Mouse (Mus musculus) MN1 (cell line): ENCODE measurements around the gene Wdr43.
A peak's percentile ranks its signal among the peaks of the same experiment; 100 is the strongest.

ENCODE experiments used
- DNase-seq: peaks from one replicate; pipeline ENCODE4 v3.0.0-alpha.2; 2016; ENCODE audit warnings: low spot score

Wdr43 gene

GRCm38 (mm10) chr17:71663491-71663890, 47.8 kb downstream of the Wdr43 start:
- DNase-seq: no peak

GRCm38 (mm10) chr17:71664172-71664571, 48.5 kb downstream of the Wdr43 start:
- no peak for DNase-seq

GRCm38 (mm10) chr17:71665201-71665600, 49.5 kb downstream of the Wdr43 start:
- no peak for DNase-seq

DNA sequence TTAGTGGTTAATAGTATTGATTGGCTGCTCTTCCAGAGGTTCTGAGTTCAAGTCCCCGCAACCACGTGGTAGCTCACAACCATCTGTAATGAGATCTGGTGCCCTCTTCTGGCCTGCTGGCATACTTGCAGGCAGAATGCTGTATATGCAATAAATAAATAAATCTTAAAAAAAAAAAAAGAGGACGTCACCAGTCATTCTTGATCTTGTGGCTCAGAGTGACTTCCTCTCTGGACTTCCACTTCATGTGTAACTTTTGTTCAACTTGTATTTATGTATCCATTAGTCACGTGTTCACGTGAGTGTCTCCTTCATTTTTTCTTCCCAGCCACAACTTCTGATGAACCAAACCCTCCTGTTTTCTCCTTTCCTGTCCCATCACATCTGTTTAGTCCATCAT, 53.8 kb downstream of the Wdr43 start:
- no peak for DNase-seq

DNA sequence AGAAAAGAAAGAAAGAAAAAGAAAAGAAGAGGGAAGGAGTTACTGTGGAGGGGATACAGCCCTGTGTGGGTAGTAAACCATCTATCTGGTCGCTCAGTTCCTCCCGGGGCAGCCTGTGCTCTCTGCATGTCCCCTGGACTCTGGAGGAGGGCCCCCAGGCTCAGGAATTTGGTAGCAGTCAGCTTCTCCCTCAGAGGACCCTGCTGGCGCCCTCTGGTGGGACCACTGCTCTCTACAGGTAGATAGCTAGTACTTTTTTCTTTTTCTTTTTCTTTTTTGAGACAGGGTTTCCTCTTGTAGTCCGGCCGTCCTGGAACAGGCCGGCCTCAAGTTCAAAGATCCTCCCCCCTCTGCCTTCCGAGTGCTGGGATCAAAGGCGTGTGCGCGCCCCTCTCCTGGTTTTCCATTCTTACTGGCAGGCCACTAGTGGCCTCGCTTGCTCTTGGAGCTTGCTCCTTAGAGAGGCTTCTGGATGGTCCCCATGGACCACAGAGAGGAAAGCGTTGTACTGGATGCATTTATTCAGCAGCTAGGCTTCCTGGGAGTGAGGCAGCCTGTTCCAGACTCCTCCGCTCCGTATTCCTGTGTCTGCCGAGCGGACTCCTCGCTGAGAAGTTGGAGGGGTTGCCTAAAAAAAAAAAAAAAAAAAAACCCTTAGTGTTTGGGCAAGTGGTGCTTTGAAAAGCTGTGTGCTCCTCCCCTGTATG, 56.3 kb downstream of the Wdr43 start:
- no peak for DNase-seq

DNA sequence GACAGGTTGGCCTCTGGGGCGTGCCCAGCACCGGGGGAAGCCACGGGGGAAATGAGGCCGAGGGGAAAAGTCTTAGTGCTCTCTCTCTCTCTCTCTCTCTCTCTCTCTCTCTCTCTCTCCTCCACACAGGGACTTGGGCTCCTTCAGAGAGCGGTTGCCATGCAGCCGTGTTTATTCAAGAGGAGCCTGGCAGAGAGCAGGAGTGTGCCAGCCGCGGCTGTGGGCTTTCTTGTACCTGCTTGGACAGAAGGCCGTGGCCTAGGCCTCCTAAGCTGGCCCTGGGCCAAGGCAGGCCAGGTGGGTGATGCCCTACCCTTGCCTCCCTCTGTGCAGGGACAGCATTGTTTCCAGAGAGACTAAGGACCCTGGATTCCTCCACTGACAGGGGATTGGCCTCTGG, 57.4 kb downstream of the Wdr43 start, which contains the start of gene Togaram2:
Gene Togaram2 (plus strand): TSS at position 170 of the 400 bp plus-strand sequence.
- no peak for DNase-seq

DNA sequence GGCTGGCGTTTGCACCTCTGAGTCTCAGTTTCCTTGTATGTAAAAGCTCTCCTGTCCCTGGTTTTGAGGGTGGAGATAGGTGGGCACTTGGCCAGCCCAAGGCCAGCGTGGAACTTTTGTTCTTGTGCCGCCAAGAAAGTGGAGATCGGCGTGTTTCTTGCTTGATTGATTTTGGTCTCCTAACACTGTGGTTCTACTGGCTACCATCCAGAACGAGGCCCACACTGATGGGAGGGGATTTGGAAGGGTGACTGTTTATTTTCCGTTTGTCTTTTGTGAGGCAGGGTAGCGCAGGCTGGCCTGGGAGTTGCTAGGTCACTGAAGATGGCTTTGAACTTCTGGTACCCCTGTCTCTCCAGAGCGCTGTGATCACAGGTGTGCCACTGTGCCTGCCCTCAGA, 58.2 kb downstream of the Wdr43 start:
- no peak for DNase-seq

DNA sequence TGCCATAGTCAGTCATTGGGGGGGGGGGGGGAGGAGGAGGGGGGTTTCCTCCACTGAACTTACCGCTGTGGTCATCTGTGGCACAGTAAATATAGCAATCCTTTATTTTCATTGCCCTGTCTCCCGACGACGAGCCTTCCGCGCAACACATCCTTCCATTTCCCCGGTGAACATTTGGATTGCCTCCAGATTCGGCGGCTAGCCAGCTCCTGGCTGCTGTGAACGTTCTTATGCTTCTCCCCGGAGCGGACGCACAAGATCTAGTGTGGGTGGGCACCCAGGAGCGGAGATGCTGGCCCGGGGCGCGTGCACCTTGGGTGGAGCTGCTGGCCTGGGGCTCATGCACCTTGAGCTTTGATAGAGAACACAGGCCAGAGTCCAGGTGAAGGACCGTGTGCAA, 59.2 kb downstream of the Wdr43 start:
- DNase-seq: no peak

- no peak for DNase-seq
Observed at GRCm38 (mm10) chr17:71681666-71682065, 66.0 kb downstream of the Wdr43 start.

- DNase-seq: no peak
Observed at GRCm38 (mm10) chr17:71682379-71682778, 66.7 kb downstream of the Wdr43 start.

DNA sequence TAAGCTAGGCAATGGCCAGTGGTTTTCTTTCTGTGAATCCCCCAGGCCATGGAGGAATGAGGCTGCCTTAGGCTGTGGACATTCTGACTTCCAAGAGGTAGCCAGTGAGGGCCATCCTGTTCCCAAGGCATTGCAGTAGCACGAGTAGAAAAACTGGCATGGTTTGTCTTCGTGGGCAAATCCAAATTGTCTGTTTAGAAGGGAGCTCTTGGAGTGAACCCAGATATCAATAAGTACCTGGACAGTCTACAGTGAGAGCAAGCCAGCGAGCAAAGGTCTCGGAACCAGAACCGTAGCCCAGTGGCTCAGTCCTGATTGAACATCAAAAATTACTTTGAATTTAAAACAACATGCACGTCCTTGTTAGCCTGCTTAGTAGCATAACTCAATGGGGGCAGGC, 67.6 kb downstream of the Wdr43 start:
- DNase-seq: no peak

- peak; percentile 62 for DNase-seq
Observed at GRCm38 (mm10) chr17:71684103-71684608, 68.5 kb downstream of the Wdr43 start.

GRCm38 (mm10) chr17:71687436-71687835, 71.7 kb downstream of the Wdr43 start:
- DNase-seq: no peak

GRCm38 (mm10) chr17:71689903-71690302, 74.2 kb downstream of the Wdr43 start:
- DNase-seq: no peak

- peak; percentile 88 for DNase-seq
Observed at GRCm38 (mm10) chr17:71691361-71691875, 75.7 kb downstream of the Wdr43 start.

DNA sequence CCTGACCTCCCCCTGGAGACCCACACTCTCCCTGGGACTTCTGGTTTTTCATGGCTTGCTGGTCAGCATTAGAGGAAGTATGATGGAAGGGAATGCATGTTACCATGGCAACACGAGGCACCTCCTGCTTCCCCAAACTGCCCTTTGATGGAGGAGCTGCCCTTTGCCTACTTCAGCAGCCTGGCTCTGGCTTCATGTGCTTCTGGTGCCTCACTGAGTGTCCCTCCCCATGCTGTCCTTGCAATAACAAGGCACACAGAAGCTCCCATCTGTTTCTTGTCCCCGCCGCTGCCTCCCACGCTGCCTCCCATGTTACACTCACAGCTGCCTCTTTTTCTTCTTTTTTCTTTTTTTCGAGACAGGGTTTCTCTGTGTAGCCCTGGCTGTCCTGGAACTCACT, 77.6 kb downstream of the Wdr43 start:
- DNase-seq: no peak

DNA sequence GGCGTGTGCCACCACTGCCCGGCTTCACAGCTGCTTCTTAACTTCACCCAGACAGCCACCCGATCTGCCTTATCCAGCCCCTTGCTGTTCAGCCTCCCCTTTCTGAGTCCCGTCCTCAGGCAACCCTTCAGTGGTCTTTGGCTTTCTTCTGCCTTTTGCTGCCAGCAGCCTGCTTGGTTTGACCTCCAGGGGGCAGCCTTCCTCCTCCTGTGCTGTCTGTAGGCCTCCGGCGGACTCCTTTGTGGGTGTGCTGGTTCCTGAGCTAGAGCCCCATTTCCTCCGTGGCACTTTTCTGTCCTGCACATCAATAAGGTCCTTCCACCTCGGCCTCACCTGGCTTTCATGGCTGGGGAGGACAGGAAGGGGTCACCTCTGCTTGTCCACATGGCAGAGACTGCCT, 78.1 kb downstream of the Wdr43 start:
- DNase-seq: no peak

GRCm38 (mm10) chr17:71695151-71695550, 79.5 kb downstream of the Wdr43 start:
- no peak for DNase-seq

- DNase-seq: no peak
Observed at GRCm38 (mm10) chr17:71695716-71696315, 80.1 kb downstream of the Wdr43 start.

DNA sequence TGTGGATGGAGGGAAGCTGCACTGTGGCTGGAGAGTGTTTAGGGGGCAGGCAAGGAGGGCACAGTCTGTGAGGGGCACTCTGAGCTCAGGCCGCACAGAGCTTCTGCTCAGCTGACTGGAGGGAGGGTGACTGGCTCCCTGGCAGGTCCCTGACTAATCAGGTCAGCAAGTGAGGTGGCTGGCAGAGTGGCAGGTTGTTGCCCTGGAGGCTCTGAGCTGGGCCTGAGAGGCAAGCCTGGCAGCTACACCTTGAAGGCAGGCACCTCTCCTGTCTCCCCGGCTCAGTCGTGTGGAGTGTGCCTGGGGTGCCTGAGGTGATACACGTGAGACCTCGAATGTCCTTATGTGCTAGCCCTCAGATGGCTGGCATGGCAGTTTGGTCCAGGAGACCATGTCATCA, 80.7 kb downstream of the Wdr43 start:
- no peak for DNase-seq

- DNase-seq: no peak
Observed at GRCm38 (mm10) chr17:71697896-71698618, 82.4 kb downstream of the Wdr43 start.

DNA sequence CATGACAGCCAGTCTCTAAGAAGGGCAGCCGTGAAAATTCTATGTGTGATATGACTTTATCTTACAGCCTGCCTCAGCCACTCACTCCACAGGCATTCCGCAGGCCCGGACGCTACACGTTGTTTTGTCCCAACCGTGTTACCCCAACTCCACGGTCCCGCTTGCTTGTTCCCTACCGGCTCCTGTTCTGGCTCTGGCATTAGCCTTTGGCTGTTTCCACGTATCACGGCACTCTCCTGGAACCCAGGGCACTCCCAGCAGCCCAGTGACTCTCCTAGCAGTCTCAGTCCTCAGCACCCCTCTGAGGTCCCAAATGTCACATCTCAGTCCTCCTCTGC, 82.9 kb downstream of the Wdr43 start:
- no peak for DNase-seq

GRCm38 (mm10) chr17:71705113-71705512, 89.4 kb downstream of the Wdr43 start:
- DNase-seq: no peak
